Mouse (Mus musculus) gastrocnemius, postnatal 14 days (tissue): Measurements from ENCODE around the gene Ubb. TPM values are rescaled to one million over a fixed set of nuclear protein-coding genes. Genes with fewer than 3 reads are reported as not detected.
A peak's percentile ranks its signal among the peaks of the same experiment; 100 is the strongest.
"Not testable (repeated sequence)": the region's sequence is repeated elsewhere in the genome, so short reads cannot be mapped to it uniquely, and the experiment has no call there.

ENCODE experiments used
- DNase-seq: peaks from one replicate; pipeline ENCODE4 v3.0.0; 2021; ENCODE audit warnings: mixed read lengths
- intact Hi-C: fragments of 180-260 bp; cut with DNase I; formaldehyde crosslinking; loops from one replicate; pipeline ENCODE4 v1.15.1; 2025; ENCODE audit warnings: low total_unique reads
- long read RNA-seq, 2 experiments: library from polyadenylated mRNA; stranded (forward); transcript quantifications; one replicate each; pipeline ENCODE4 v2.0.0; 2021
- total RNA-seq, 2 experiments: library from RNA; stranded (reverse); gene quantifications; 2 replicates each; pipeline ENCODE4 v1.2.3; 2021

Gene Ubb
- 1,000 to 10,000 TPM; 1,001 to 1,005 TPM for total RNA-seq
- long read RNA-seq, experiment 1, transcript Ubb-201 (2 exons, 1,499 nt): major isoform, 2,718 of 2,750 reads
- long read RNA-seq, experiment 1, partial matches to known transcripts: 26 of 2,750 reads
- long read RNA-seq, experiment 1, other reads (novel, unspliced or antisense): 6 of 2,750 reads
- long read RNA-seq, experiment 2, transcript Ubb-201 (2 exons, 1,499 nt): major isoform, 2,683 of 2,717 reads
- long read RNA-seq, experiment 2, partial matches to known transcripts: 27 of 2,717 reads
- long read RNA-seq, experiment 2, other reads (novel, unspliced or antisense): 6 of 2,717 reads

DNA sequence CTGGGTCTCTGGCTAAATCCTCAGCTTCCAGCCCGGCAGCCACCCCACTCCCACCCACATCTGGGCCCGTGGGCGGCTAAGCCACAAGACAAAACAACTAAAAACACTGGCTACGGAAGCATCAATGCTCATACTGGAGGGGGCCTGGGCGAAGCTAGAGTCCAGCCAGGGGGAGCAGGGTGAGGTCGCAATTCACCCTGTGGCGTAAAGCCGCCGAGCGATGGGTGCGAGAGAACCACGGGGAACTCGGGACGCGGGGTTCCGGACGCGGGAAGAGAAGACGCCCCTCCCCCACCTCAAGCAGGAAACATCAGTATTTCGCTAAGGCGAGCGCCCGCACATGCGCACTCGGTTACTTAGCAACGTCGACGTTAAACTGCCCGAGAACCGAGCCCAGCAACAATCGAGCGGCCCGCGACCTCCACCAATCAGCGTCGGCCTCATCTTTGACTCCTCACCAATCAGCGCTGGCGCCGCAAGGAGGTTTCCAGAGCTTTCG lies at the start of gene Ubb:
Ubb (plus strand) TSS at position 445 of the 499 bp plus-strand sequence.
- intact Hi-C loops: no loop called here
- peak; percentile 99 for DNase-seq

- intact Hi-C loops: no loop called here
- DNase-seq: no peak
Observed at GRCm38 (mm10) chr11:62507683-62508082, 43.3 kb upstream of the Ubb start.

- intact Hi-C loops, DNase-seq: not testable (repeated sequence)
Observed at GRCm38 (mm10) chr11:62508365-62508764, 42.6 kb upstream of the Ubb start.

DNA sequence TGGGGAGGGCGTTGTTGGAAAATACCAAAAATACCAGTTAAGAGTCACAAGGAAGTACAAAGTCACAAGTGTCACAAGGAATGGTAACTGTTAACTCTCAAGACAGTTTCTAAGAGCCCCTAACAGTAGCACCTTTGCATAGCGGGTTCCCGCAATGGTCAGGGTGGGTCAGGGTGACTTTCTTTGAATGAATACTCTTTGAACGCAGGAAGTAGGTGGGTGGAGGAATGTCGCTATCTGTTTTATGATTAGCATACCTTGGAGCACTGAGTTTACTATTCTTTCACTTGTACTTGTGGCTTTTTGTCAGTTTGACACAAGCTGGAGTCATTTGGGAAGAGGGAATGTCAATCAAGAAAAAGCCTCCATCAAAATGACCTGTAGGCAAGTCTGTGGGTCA lies 42.2 kb upstream of the Ubb start:
- DNase-seq, intact Hi-C loops: not testable (repeated sequence)

DNA sequence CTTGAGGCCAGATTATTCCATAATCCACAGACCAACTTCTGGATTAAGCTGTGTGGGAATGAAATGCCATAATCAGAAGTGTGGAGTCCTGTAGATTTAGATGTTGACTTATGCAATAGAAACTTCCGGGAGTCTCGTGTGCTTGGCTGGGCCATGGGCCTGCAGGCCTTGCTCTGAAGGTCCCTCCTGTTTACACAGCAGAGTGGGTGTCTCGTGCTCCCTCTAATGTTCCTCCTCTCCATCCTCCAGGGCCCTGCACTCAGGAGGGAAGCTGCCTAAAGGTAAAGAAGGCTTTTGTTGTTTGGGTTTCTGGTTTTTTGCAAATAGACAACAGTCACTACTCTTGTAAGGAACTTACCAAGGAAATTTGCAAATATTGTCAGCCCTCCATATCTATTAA lies 41.4 kb upstream of the Ubb start:
- DNase-seq: no peak
- intact Hi-C loops: no loop called here

GRCm38 (mm10) chr11:62510956-62511355 lies 40.0 kb upstream of the Ubb start:
- no peak for DNase-seq
- intact Hi-C loops: no loop called here

DNA sequence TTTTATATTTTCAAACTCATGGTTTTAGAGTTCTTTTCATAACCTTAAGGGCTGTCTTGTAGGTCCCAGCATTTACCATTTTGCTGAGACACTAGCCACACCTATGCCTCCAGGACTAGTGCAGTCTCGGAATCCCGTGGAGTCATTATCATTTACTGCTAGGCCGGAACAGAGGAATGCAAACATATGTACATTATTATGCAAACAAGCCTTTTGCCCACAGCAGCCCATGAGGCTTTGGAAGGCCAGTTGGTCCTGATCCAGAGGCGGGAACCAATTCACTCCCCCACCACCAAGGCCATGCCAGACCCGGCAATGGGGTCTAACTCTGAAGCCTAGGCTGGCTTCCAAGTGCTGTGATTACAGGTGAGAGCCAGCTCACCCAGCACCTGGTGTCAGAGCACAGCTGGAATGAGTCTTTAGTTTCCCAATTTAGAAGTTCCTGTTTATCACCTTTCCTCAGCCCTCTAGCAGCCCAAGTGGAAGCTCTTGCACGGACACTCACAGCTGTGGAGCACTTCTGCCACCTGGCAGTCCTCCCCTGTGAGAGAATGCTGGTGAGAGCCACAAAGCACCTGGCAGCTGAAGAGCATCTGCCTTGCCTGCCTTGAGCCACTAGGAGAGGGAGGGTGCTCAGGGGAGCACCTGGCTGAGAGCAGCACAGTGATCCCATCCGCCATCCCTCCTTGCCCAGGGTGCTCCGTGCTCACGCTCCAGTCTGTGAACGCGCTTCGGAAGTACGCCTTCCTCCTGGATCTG lies 39.3 kb upstream of the Ubb start:
- no peak for DNase-seq
- intact Hi-C loops: no loop called here

DNA sequence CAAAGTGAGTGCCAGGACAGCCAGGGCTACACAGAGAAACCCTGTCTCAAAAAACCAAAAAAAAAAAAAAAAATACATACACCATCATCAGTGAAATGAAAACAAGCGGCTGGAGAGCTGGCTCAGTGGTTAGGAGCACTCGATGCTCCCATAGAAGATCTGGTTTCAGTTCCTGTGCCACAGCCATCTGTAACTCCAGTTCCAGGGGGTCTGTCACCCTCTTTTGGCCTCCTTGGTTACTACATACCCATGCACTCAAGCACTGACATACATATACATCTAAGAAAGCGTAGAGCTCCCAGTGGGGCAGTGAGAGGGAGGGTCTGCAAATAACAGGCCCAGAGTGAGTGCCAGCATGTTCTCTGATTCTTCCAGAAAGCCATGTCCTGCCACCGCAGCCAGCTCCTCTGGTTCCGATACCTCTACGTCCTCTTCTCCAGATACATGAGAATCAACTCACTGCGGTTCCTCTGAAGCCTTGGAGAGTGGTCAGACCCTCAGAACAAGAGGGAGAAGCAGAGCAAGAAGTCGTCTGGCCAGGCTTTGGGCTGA lies 38.4 kb upstream of the Ubb start:
- no peak for DNase-seq
- intact Hi-C loops: no loop called here

DNA sequence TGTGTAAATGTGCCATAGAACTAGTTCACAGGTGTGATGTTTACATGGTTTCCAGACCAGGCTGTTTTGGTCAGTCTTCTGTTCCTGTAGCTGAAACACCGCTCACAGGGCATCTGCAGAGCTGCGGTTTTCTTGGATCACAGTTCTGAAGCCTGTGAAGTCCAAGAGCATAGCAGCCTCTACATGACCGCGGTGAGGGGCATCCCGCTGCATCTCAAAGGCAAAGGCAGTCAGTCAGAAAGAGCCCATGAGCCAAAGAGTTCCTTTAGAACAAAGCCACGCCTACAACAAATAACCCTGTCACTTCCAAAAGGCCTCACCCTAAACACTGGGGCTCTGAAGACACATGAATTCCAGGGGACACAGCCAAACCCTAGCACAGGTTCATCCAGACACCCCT lies 37.7 kb upstream of the Ubb start:
- intact Hi-C loops: no loop called here
- no peak for DNase-seq

DNA sequence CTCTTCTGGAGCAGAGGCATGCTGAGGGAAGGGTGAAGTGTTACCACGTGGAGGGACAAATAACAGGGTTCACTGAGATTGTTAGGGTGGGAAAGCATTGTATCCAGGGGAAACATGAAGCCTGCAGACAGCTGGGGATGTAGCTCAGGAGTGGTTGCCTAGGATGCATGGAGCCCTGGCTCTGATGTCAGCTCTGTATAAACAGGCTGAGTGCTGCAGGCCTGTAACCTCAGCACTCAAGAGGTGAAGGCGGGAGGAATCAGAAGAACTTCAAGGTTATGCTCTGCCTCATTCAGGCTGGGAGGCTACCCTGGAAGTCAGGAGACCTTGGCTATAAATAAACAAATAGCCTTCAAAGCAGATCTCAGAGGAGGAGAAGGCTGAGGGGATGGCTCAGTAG lies 32.0 kb upstream of the Ubb start:
- intact Hi-C loops: no loop called here
- DNase-seq: no peak

DNA sequence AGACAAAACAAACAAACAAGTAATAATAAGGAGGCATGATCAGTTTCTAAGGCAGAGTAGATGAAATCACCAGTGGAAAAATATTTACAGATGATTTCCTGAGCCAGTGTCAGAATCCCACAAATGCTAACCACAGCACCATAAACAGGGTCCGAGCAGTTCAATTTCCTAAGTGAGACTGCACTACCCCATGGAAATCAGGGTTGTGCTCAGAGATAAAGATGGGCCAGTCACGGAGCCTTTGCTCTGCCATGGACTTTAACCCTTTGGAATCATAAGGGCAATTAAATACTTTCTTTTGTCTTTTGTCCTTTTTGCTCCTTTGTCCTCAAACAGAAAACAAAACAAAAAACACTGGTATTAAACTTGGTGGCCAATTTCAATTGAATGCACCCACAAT lies 28.7 kb upstream of the Ubb start:
- intact Hi-C loops: no loop called here
- DNase-seq: no peak

- intact Hi-C loops: no loop called here
- no peak for DNase-seq
Observed at GRCm38 (mm10) chr11:62537089-62537488, 13.9 kb upstream of the Ubb start.

GRCm38 (mm10) chr11:62537590-62537989 lies 13.4 kb upstream of the Ubb start:
- intact Hi-C loops: no loop called here
- DNase-seq: no peak

DNA sequence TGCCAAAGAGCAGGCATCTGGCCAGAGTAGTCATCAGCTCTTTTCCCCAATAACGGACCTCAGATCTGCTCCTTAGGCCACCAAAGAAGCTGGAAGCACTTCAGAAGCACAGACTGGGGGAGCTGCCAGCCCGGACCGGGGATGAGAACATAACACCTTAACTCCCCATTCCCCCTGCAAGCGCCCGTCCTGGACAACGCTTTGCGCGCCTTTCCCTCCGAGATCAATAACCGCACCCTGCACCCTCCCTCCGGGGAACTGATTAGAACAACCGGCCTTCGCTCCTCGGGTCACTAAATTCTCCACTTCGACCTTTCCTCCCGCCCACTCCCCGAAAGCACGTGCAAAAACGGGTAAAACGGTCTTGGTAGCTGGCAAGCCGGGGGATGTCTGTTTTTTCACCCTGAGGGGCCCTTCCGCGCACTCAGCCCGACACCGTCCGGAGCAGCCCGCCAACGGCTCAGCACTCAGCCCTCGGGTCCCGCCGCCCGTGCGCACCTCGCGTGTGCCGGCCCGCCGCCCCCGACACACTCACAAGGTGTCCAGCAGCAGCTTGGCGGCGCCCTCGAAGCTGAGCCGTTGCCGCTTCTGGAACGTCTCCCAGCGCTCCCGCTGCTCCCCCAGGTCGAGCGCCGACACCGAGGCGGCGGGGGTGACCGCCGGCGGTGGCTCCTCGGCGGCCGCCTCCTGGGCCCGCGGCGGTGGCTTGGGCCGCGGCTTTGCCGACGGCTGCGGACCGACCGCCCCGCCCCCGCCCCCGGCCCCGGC lies 12.5 kb upstream of the Ubb start:
- DNase-seq: peak; percentile 69
- intact Hi-C loops: no loop called here

- intact Hi-C loops: no loop called here
- peak; percentile 73 for DNase-seq
Observed at GRCm38 (mm10) chr11:62539089-62539890, 11.7 kb upstream of the Ubb start, which contains the start of gene Cenpv. TSS of gene Cenpv (minus strand) at chr11:62539261.

DNA sequence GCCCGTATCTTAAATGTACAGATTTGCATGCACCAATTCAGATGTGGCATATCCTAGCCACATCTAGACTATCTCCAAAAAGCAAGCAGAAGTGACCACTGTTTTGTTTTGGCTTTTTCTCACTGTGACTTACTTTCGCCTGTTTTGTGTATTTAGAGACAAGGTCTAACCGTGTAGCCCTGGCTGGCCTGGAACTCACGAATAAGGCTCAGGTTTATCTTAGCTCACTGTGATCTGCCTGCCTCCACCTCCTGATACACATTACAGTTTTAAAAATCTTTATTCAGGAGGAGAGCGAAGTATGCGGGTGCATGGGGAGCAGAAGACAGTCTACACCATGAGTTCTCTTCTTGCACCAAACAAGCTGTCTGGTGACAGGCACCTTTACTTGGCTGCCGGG lies 10.8 kb upstream of the Ubb start:
- intact Hi-C loops: no loop called here

DNA sequence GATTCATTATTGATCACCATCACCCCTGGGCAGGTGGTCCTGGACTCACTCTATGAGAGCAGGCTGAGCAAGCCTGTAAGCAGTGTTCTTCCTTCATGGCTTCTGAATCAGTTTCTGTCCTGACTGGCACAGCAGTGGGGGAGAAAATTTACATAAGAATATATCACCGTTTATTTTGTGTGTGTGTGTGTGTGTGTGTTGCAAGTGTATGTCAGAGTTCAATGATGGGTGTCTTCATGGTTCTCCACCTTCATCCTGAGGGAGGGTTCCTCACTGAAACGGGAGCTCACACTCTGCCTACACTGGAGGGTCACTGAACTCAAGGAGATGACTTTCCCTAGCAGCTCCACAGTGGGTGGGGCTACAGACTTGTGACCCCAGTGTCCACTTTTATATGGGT lies 10.0 kb upstream of the Ubb start:
- no peak for DNase-seq
- intact Hi-C loops: no loop called here

More for the DNA sequence above, 10.8 kb upstream of the Ubb start:
- no peak for DNase-seq

- DNase-seq: no peak
- intact Hi-C loops: no loop called here
Observed at GRCm38 (mm10) chr11:62541581-62541980, 9.4 kb upstream of the Ubb start.

- intact Hi-C loops: no loop called here
- DNase-seq: no peak
Observed at GRCm38 (mm10) chr11:62543991-62544390, 7.0 kb upstream of the Ubb start.
